Mouse (Mus musculus) kidney, adult 11 months (tissue): ENCODE results near the gene Pla2g4e.

Source experiments
- DNase-seq: peaks from one replicate; pipeline ENCODE4 v3.0.0; 2022

The Pla2g4e gene

DNA sequence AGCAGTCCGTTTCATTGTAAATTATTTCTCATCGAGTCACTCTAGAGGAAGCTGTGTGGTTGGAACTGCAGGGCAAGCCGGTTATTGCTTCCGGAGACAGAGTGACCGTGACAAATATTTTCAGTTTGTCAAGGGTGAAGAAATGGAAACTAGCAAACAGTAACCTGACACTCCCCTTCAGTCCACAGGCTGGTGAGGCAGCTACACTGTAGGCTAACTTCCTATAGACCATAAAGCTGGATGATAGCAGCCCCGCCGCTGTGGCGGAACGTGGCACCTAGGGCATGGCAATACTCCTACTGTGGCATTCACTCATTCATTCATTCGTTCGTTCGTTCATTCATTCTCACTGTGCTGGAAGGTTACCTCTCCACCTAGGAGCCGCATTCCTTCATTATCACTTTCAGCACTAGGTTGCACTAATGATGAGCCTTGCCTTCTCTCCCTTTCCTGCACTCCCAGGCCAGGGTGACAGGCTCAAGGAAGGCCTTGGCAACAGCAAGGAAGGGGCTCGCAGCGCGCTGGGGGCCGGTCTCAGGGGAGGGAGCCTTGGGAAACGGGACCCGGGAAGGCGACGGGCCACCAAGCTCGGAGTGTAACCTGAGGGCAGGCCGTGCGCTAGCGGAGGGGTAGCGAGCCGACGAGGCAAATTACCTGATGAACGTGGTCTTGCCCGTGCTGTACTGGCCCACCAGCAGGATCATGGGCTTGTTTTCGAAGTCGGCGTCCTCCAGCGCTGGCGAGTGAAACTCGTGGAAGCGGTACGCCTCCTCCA, 91.4 kb downstream of the Pla2g4e start:
- peak; percentile 21 for DNase-seq

- DNase-seq, result no peak
These were observed 94.6 kb downstream of the Pla2g4e start for GRCm38 (mm10) chr2:120150571-120150970.

DNA sequence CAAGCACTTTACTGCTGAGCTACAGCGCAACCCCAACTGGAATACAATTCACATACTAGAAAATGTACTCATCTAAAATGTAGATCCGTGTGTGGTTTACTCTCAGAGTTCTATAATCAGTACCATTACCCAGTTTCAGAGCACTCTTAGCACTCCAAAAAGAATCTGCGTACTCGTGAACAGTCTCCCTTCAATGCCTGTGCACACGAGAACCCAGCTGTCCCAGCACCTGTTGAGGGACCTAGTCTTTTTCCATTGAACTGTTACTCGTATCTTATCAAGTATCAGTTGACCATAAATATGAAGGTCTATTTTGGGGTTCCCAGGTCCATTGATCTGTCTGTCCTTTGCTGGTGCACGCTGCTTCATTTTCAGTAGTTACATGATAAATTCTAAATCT, 95.5 kb downstream of the Pla2g4e start:
- no peak for DNase-seq

- no peak for DNase-seq
These were observed 97.1 kb downstream of the Pla2g4e start for GRCm38 (mm10) chr2:120147999-120148398.

- no peak for DNase-seq
These were observed 97.8 kb downstream of the Pla2g4e start for GRCm38 (mm10) chr2:120147364-120147763.

- DNase-seq, result no peak
These were observed 98.6 kb downstream of the Pla2g4e start for GRCm38 (mm10) chr2:120146543-120146942.

- no peak for DNase-seq
These were observed 100.7 kb downstream of the Pla2g4e start for GRCm38 (mm10) chr2:120144390-120144789.

GRCm38 (mm10) chr2:120142336-120142735, 102.8 kb downstream of the Pla2g4e start:
- no peak for DNase-seq

DNA sequence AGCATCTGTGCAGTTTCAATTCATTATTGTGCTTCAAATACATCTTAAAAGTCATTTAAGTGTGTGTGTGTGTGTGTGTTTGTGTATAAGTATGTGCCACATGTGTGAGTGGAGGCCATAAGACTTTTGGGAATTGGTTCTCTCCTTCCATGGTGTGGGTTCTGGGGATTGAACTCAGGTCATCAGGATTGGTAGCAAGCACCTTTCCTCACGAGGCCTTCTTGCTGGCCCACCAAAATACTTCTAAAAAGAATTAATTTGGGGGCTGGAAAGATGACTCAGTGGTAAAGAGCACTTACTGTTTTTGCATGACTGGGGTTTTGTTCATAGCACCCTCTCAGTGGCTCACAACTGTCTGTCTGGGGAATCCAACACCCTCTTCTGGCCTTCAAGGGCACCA, 103.5 kb downstream of the Pla2g4e start:
- DNase-seq, result no peak

DNA sequence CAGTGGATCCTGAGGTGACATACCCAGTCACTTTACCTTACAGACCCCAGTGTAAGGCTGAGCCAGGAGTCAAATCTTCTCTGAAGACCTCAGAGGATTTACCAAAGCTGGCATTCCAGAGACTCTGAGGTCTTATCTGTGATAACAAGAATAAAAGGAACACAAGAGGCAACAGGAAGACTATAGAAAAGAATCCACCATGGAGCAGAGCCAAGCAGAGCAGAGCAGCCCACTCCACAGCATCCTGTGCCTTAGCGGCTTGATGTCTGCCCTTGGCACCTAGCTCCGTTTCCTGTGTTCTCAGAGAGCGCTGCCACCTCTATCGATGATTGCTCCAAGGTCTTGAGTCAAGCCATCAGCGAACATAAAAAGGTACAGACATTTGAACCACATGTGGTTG, 104.8 kb downstream of the Pla2g4e start:
- DNase-seq, result no peak

DNA sequence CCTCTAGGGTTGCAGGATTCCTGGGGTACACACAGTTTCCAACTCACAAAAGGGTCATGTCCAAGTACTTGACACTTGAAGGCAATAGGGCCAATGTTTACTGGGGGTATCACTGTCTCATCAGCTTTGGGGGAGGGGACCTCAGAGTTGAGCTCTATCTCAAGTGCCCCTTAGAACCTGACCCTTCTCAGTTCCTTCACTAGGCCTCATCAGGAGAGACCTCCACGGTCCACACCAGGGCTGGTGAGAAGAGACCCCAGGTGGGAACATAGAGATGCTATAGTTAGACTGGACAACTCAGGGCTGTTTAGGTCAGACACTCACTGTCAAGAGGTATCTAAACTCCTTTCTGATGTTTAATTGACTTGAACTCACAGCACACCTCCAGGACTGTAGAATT, 106.0 kb downstream of the Pla2g4e start:
- DNase-seq, result no peak

- no peak for DNase-seq
These were observed 107.9 kb downstream of the Pla2g4e start for GRCm38 (mm10) chr2:120137281-120137680.

DNA sequence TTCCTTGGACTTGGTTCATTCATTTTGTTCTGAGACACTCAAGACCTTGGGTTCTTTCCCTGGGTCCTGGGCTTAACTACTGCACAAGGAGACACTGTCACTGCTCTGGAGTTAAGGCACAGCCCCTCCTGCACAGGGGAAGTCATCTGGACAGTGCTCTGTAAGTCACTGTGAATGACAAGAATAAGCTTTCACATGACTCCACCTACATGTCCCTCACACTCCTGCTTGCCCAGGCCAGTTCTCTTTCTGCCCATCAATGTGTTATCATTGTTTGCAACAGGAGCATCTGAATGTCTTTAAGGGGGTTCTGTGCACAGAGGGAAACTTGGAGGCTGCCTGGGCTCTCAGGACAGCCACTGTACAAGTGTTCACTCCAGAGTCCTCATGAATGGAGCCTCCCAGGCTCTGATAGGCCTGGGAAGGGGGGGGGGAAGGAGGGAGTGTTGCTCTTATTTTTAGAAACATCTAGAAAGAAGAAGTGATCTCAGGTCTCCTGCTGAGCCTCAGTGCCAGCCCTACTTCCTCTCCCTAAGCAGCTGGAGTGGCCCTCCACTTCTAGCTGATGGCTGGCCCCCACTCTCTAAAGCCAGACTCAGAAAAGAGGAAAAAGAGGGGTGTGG, 110.6 kb downstream of the Pla2g4e start:
- DNase-seq, result no peak

- DNase-seq, result no peak
These were observed 113.3 kb downstream of the Pla2g4e start for GRCm38 (mm10) chr2:120131881-120132280.

DNA sequence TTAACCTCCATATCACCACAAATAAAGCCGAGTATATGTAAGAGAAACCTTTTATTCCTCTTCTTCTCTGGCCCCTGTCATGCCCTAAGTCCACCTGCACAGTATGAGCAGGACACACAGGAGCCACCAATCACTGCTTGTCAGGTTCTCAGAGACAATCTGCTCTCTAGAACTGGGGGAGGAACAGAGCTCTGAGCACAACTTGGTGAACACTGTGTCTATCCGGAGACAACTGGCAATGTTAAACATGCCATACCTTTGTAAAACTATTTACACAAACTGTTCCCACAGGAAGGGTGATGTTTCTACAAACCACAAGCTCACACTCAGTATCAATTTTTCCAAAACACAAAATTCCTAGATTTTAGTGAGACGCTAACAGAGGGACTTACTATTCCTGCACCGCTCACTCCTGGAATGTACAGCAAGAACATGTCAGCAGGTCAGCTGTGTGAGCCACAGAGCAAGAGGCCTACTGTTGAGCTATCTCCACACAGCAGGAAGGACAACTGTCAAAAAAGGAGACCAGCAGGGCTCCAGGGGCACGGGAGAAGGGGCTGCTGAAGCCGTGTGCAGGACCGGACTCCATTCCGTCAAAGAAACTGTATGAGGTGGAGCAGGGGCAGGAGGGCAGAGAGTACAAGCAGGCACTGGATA, 115.8 kb downstream of the Pla2g4e start:
- no peak for DNase-seq

DNA sequence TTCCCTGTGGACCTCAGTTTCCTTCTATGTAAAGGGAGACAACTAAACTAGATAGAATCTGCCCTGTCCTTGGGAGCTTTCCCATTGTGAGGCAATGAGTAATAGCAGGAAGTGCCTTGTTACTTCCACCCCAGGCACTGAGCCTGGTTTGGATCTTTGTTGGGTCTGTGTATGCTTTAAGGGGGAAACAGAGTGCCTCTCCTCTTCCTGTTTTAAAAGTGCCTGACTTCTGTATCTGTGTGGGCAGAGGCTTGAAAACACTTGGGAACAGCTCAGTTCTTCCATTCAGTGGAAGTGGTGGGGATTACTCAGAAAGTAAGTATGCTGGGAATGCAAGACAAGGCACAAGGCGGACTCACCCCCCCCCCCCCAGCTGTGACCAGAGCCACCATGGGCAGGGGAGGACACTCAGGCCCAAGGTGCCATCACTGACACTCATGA, 116.5 kb downstream of the Pla2g4e start:
- DNase-seq, result peak; percentile 62

- no peak for DNase-seq
These were observed 117.1 kb downstream of the Pla2g4e start for GRCm38 (mm10) chr2:120128011-120128410.

DNA sequence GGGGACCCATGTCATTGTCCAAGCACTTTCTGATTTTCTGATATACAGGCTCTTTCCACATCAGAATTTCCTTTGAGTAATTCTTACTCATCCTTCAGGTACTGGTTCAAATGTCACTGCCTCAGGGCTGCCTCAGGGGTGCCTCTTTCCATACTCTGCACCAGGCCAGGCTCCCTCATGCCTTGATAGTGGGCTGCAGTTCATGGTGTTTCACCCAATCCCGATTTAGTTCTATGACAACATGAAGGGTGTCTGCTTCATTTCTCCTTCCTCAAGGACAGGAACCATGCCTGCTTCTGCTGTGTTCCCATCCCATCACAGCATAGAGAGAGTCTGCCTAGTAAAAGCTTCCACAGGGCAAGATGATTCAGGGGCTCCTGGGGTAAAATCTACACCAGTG, 118.2 kb downstream of the Pla2g4e start:
- no peak for DNase-seq

DNA sequence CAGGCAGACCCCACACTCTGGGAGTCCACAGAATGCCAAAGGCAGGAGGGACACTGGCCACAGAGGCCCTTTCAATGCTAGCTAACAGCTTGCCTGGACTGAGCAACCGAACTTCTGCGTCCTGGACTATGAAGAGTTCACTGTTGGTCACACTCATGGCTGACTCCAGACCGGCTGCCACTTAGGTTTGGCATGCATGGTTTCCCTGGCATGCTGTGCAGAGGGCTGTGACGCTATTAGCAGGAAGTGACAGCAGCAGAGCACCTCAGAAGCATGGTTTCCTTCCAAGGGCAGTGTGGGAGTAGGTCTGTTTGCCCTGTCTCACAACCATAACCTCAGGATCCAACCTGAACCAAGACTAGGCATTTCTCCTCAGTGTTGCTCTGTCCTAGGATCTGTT, 118.7 kb downstream of the Pla2g4e start:
- no peak for DNase-seq

DNA sequence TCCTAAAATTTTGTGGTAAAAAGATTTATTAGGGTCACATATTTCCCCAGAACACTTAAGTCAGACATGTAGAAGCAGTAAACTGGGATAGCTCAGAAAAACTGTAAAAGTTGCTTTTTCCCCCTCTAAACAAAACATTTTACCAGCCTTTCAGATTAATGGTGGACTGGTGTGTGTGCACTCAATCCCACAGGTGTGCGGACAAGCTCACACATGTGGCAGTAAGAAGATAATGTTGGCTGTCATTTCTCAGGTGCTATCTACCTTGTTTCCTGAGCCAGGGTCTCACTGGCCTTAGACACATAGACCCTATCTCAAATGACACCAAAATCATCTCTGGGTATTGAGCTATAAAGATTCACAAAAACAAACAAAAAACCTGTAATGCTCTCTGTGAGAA, 119.7 kb downstream of the Pla2g4e start:
- no peak for DNase-seq

- no peak for DNase-seq
These were observed 120.2 kb downstream of the Pla2g4e start for GRCm38 (mm10) chr2:120124946-120125345.

GRCm38 (mm10) chr2:120124096-120124495, 121.0 kb downstream of the Pla2g4e start:
- no peak for DNase-seq

GRCm38 (mm10) chr2:120122983-120123382, 122.2 kb downstream of the Pla2g4e start:
- no peak for DNase-seq

DNA sequence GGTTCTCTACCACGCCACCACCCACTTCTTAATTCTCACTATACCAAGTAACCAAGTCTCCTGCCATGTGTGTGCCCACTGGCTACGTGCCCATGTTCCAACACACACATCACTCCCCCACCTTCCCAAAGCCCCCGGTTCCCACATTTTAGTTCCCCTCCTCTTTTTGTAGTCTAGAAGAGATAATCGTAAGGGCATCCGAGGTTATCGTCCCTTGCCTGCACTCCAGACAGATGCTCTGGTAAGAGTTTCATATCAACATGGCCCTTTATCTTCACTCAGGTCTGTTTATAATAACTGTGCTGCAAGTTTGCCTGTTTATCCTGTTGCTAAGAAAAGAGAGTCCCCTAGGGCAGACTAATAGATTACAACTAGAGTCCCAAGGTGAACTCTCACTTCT, 127.8 kb downstream of the Pla2g4e start:
- DNase-seq, result no peak
